Mouse (Mus musculus) heart, postnatal 0 days (tissue): ENCODE results near the gene Ang. TPM values are rescaled to one million over a fixed set of nuclear protein-coding genes. Genes with fewer than 3 reads are reported as not detected.
A peak's percentile ranks its signal among the peaks of the same experiment; 100 is the strongest.

Source experiments
- ATAC-seq: fragments of 200-750 bp; cut with Nextera tagmentation; 2 replicates; pipeline ENCODE4 v1.8.0; 2017; ENCODE audit warnings: low read depth, moderate number of reproducible peaks, moderate library complexity; ENCODE audit not compliant: insufficient read depth
- DNase-seq: peaks from one replicate; pipeline ENCODE4 v3.0.0-alpha.2; 2016; ENCODE audit warnings: low spot score
- H3K27ac ChIP-seq: fragments of 300-500 bp; sonication (generic); 2 replicates; pipeline ENCODE4 v1.5.1; 2014; ENCODE audit warnings: low read depth, mild to moderate bottlenecking
- H3K27me3 ChIP-seq: fragments of 300-500 bp; sonication (generic); 2 replicates; pipeline ENCODE4 v1.6.1; 2014; ENCODE audit warnings: low read length, mixed read lengths; ENCODE audit not compliant: control insufficient read depth, insufficient read depth
- H3K36me3 ChIP-seq: fragments of 300-500 bp; sonication (generic); replicated peaks from 2 replicates; pipeline ENCODE4 v1.6.1; 2014; ENCODE audit warnings: low read length, mixed read lengths; ENCODE audit not compliant: control insufficient read depth, insufficient read depth
- H3K4me1 ChIP-seq: fragments of 300-500 bp; sonication (generic); 2 replicates; pipeline ENCODE4 v1.6.1; 2014; ENCODE audit warnings: antibody characterized with exemption; ENCODE audit not compliant: control insufficient read depth, insufficient read depth
- H3K4me2 ChIP-seq: fragments of 300-500 bp; sonication (generic); 2 replicates; pipeline ENCODE4 v1.6.1; 2014; ENCODE audit warnings: low read depth, mild to moderate bottlenecking, low read length, moderate library complexity
- H3K4me3 ChIP-seq: fragments of 300-500 bp; sonication (generic); 2 replicates; pipeline ENCODE4 v1.5.1; 2014; ENCODE audit warnings: low read depth, low read length
- H3K9ac ChIP-seq: fragments of 300-500 bp; sonication (generic); replicated peaks from 2 replicates; pipeline ENCODE4 v1.6.1; 2014; ENCODE audit warnings: low read depth, low read length, mixed read lengths
- H3K9me3 ChIP-seq: fragments of 300-500 bp; sonication (generic); replicated peaks from 2 replicates; pipeline ENCODE4 v1.6.1; 2016; ENCODE audit warnings: low read length; ENCODE audit not compliant: control insufficient read depth
- CTCF ChIP-seq: IDR thresholded peaks from 2 replicates; pipeline ENCODE4 v1.5.1; 2016; ENCODE audit warnings: antibody characterized with exemption, control low read depth, low read depth
- EP300 ChIP-seq: IDR thresholded peaks from 2 replicates; pipeline ENCODE4 v1.6.1; 2016; ENCODE audit warnings: antibody characterized with exemption, low read depth
- WGBS: fragments of 180-500 bp; shearing (Covaris S2); extraction: QIAGEN DNeasy Blood & Tissue Kit; methylation state at CpG from one replicate; pipeline ENCODE4 v1.1.7; 2014; 5-methylcytosine and 5-hydroxymethylcytosine counted together
- polyA plus RNA-seq: library from polyadenylated mRNA; unstranded; fragments of >200 nt; fragmentation: Nextera tagmentation; extraction: Ambion mirVana; gene quantifications from 2 replicates; pipeline ENCODE4 v1.2.1, GENCODE M21; 2015
- total RNA-seq: library from RNA; depleted of rRNA; stranded (reverse); fragments of >200 nt; gene quantifications from 2 replicates; pipeline ENCODE4 v1.2.3, GENCODE M21; 2014; ENCODE audit warnings: low replicate concordance

The Ang gene
- total and polyA plus RNA-seq, 2 experiments from 2014 or later = 2.6 to 9.3 TPM

DNA sequence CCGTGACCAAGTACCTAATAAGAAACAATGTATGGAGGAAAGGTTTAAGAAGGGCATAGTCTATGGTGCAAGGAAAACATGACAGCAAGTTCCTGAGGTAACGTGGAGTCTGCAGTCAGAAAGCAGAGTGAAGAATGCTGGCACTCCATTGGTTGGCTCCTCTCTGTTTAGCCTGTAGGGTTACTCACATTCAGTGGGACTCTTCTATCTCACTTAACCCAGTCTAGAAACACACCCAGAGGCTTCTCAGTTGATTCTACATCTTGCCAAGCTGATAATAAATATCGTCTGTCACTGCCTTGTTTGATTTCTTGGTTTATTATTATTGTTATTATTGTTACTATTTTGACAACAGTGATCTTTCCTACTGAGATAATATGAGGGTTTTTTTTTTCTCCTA is 51.6 kb downstream of the Ang start:
- DNase-seq = no peak

GRCm38 (mm10) chr14:51143287-51143686 is 52.3 kb downstream of the Ang start:
- TF ChIP-seq EP300 (peak; percentile 51; the same call in 1 of the 2 replicates), CTCF (no peak)
- H3K4me2 ChIP-seq = no peak overlapping the region
- WGBS = 27% methylated on average over 4 of the region's 4 CpGs
- H3K9me3 ChIP-seq = no peaks in the 10 kb centered on the region
- H3K27me3 ChIP-seq = no peaks in the 10 kb centered on the region
- peak; percentile 80 for ATAC-seq
- H3K4me1 ChIP-seq = peaks cover 13% of the 10 kb centered on the region
- peak; percentile 31 for DNase-seq
- no peak overlapping the region for H3K9ac ChIP-seq
- H3K36me3 ChIP-seq = no peaks in the 10 kb centered on the region
- H3K27ac ChIP-seq = peak overlapping the region; percentile 12; the same call in 1 of the 2 replicates
- no peak overlapping the region for H3K4me3 ChIP-seq

More for the DNA sequence above, 51.6 kb downstream of the Ang start:
- no peak overlapping the region for H3K4me3 ChIP-seq
- no peaks in the 10 kb centered on the region for H3K36me3 ChIP-seq
- no peak overlapping the region for H3K27ac ChIP-seq
- H3K27me3 ChIP-seq = no peaks in the 10 kb centered on the region
- H3K9me3 ChIP-seq = no peaks in the 10 kb centered on the region
- H3K4me1 ChIP-seq = peaks cover 13% of the 10 kb centered on the region
- H3K9ac ChIP-seq = no peak overlapping the region
- TF ChIP-seq EP300 (no peak), CTCF (no peak)
- ATAC-seq = no peak
- no peak overlapping the region for H3K4me2 ChIP-seq
- 71% methylated on average over 3 of the region's 3 CpGs for WGBS

- Histone ChIP-seq H3K4me1 (peaks cover 13% of the 10 kb centered on the region), H3K27ac (peak overlapping the region; percentile 12; the same call in 1 of the 2 replicates), H3K4me3 (no peak overlapping the region), H3K27me3 (no peaks in the 10 kb centered on the region), H3K9ac (no peak overlapping the region), H3K36me3 (no peaks in the 10 kb centered on the region), H3K4me2 (no peak overlapping the region), H3K9me3 (no peaks in the 10 kb centered on the region)
- DNase-seq = no peak
- TF ChIP-seq EP300 = no peak
- no peak for TF ChIP-seq CTCF
- 34% methylated on average over 2 of the region's 2 CpGs for WGBS
- ATAC-seq = no peak
These were observed 53.0 kb downstream of the Ang start for GRCm38 (mm10) chr14:51143937-51144336.

DNA sequence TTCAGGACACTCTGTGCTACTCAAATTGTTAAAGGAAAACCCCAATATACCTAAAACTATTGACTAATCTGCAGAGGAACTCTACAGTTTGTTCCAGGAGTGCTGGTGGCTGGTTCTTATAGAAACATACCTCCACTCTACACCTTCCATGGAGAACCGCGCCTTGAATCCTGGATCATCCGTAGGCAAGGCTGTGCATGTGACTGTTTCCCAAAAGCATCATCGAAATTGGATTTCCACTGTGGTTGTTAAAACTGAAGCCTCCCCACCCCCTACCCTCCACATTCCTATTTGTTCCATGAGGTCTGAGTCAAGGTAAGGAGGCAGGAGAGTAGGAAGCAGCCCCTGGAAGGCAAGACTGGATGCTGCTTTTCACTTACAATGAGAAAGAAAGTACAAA is 53.5 kb downstream of the Ang start:
- Histone ChIP-seq H3K27ac (no peak overlapping the region), H3K36me3 (no peaks in the 10 kb centered on the region), H3K4me3 (no peak overlapping the region), H3K9me3 (no peaks in the 10 kb centered on the region), H3K9ac (no peak overlapping the region), H3K4me2 (no peak overlapping the region), H3K4me1 (peaks cover 13% of the 10 kb centered on the region), H3K27me3 (no peaks in the 10 kb centered on the region)
- TF ChIP-seq CTCF = no peak
- 94% methylated on average over 4 of the region's 4 CpGs for WGBS
- DNase-seq (no peak), ATAC-seq (no peak)

- ATAC-seq = no peak
- 74% methylated on average over 6 of the region's 6 CpGs for WGBS
- TF ChIP-seq CTCF (no peak), EP300 (no peak)
These were observed 54.6 kb downstream of the Ang start for GRCm38 (mm10) chr14:51145521-51145920.

GRCm38 (mm10) chr14:51146685-51147084 is 55.7 kb downstream of the Ang start, which contains the start of gene Rnase1:
Gene Rnase1 (minus strand): TSS chr14:51146785.
- Histone ChIP-seq H3K27me3 (no peaks in the 10 kb centered on the region), H3K27ac (no peak within 1 kb of the TSS), H3K9ac (no peak within 1 kb of the TSS), H3K4me3 (no peak within 1 kb of the TSS), H3K4me1 (peaks cover 13% of the 10 kb centered on the region), H3K9me3 (no peaks in the 10 kb centered on the region), H3K4me2 (no peak within 1 kb of the TSS), H3K36me3 (no peaks in the 10 kb centered on the region)
- no peak for DNase-seq
- ATAC-seq = no peak
- WGBS = 52% methylated on average over 2 of the region's 2 CpGs
- TF ChIP-seq EP300 (no peak), CTCF (no peak)

More at GRCm38 (mm10) chr14:51145521-51145920, 54.6 kb downstream of the Ang start:
- Histone ChIP-seq H3K36me3 (no peaks in the 10 kb centered on the region), H3K9me3 (no peaks in the 10 kb centered on the region), H3K4me2 (no peak overlapping the region), H3K27me3 (no peaks in the 10 kb centered on the region), H3K27ac (no peak overlapping the region), H3K4me1 (peaks cover 13% of the 10 kb centered on the region), H3K4me3 (no peak overlapping the region), H3K9ac (no peak overlapping the region)
- DNase-seq = no peak
